Mouse (Mus musculus) common myeloid progenitor, adult 5-6 weeks (primary cell): ENCODE measurements around the gene Dbn1. TPM values are rescaled to one million over a fixed set of nuclear protein-coding genes. Genes with fewer than 3 reads are reported as not detected.
A peak's percentile ranks its signal among the peaks of the same experiment; 100 is the strongest.
"Not testable (repeated sequence)": the region's sequence is repeated elsewhere in the genome, so short reads cannot be mapped to it uniquely, and the experiment has no call there.

ENCODE experiments used
- ATAC-seq: replicated peaks from 2 replicates; pipeline ENCODE4 v1.8.0; 2016; ENCODE audit warnings: low read depth, mild to moderate bottlenecking, moderate TSS enrichment, inconsistent platforms; ENCODE audit not compliant: poor library complexity, severe bottlenecking
- total RNA-seq: library from RNA; stranded (forward); fragments of 200-1000, 187-1606 nt; gene quantifications from 2 replicates; pipeline ENCODE4 v1.2.3, GENCODE M21; 2017

Gene Dbn1
- total RNA-seq, 1 experiment from 2014 or later: 5.3 TPM

DNA sequence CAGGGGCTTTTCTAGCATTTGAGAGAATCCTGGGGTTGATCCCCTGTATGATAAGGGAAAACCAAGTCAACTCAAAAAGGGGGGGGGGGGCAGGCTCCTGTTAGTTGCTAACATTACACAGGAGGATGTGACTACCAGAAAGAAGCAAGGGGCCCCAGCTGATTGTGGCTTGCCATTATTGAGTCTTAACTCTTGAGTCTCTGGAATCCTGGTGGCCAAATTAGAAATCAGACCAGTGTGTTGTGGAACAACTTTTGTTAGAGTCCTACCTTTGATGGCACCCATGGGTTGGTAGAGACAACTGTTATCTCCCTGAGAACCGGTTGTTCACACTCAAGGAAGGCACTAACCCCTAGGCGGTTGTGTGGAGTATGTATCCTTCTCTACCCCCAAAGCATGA lies 24.9 kb downstream of the Dbn1 start:
- no peak for ATAC-seq

DNA sequence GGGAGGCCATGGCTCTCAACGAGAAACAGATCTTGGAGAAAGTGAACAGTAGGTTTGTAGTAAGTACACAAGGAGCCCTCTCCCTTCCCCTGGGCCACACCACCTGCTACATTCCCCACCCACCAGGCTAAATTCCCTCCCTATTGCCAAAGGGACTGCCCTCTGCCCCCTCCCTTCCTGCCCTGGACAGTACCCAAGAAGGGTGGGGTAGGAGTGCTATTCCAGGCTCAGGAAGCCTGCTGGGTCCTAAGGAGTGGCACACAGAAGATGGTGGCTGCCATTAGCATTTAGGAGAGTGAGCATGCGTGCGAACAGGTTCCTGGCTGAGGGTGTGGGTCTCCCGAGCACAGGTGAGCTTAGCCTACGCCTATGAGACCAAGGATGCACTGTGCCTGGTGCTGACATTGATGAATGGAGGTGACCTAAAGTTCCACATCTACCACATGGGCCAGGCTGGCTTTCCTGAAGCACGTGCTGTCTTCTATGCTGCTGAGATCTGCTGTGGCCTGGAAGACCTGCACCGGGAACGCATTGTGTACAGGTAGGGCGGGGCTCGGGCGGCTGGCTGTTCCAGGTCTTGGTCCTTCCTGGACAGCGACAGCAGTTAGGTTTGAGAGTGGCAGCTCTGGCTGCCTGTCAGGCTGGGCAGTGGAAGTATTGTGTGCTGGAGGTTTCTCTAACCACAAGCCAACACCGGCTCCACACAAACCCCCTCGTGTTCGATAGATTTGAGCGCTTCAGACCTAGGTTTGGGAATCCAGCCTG lies 35.9 kb downstream of the Dbn1 start:
- ATAC-seq: no peak

DNA sequence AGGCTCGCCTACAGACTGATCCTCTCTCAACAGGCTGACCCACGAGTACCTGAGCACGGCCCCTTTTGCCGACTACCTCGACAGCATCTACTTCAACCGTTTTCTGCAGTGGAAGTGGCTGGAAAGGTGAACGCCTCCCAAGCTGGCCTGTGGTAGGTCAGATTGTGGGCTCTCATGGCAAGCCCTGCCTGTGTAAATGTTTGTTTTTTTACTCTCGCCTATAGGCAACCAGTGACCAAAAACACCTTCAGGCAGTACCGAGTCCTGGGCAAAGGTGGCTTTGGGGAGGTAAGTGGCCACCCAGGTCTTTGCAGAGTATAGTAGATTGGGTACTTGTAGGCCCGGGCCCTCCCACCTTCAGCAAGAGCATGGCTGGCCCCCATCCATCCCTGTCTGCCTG lies 36.6 kb downstream of the Dbn1 start:
- ATAC-seq: no peak

DNA sequence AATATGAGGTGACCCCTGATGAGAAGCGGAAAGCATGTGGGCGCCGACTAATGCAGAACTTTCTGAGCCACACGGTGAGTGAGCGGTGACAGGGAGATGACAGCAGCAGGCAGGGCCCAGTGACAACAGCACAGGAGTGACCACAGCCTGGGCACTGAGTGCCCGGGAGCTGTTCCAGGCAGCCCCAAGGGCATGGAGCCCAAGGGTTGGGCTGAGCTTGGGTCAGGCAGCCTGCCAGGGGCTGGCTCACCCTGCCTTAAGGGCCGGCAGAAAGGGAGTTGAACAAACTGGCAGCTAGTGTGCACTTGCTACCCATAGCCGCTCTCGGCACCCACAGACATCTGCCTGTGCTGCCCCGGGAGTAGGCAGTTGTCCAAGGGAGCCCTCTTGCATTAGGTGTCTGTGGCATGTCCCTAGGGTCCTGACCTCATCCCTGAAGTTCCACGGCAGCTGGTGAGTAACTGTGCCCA lies 37.4 kb downstream of the Dbn1 start:
- no peak for ATAC-seq

DNA sequence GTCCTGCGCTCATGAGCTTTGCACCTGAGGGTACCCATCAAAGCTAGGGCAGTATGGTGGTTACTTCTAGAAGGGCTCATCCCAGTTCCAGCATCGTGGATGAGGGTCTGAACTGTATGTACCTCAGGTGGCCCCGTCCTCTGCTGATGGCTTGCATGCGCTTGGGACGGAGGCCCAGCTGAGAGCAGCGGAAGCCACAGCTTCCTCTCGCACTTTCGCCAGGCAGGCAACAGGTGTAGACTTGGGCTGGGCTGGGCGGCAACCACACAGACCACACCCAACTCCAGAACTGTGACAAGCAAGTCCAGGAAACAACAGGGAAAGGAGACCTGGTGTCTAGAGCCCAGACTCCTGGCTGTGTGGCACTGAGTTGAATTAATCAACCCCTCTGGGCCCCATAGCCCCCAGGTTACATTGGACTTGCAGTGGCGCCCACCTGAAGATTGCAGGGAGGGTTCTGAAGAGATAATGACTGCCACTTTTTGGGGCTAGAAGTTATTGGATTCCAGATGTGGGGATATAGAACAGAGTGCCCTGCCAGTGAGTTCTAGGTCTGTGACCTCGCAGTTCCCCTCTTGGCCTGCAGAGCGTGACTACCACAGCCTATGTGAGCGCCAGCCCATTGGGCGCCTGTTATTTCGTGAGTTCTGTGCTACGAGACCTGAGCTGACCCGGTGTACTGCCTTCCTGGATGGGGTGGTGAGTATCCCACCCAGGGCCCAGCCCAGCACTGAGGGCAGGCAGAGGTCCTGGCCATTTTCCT lies 38.1 kb downstream of the Dbn1 start:
- 0 out of 2 replicates have a peak, but pooled peaks have one; percentile 7 for ATAC-seq

DNA sequence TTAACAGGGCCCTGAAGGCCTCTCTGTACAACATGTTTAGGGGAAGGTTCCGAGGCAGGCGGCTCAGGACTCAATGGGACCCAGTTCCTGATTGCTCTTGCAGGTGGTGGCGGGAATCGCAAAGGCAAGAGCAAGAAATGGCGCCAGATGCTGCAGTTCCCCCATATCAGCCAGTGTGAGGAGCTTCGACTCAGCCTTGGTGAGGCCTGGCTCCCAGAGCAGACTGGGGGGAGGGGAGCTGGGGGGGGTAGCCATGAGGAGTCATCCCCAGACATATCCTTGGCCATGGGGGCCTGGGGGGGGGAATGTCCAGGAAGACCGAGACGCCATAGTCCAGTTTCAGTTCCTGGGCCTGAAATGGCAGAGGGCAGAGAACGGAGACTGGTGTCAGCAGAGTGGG lies 38.7 kb downstream of the Dbn1 start:
- ATAC-seq: no peak

DNA sequence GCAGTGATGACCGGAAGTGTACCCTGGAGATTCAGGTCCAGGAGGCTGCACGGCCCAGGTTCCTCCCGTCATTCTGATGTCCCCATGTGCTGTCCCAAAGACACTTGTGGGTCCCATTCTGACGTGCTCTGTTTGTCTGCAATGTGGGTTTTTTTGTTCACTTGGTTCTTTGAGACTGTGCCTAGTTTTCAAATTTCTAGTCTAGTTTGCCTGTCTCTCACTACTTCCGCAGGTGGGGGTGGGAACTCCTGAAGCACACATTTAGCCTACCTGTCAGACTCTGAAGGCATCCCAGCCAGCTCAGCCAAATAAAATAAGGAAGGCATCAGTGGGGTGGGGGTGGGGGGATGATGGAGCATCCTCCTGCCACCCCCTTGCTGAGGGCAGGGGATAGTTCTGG lies 39.8 kb downstream of the Dbn1 start:
- no peak for ATAC-seq

DNA sequence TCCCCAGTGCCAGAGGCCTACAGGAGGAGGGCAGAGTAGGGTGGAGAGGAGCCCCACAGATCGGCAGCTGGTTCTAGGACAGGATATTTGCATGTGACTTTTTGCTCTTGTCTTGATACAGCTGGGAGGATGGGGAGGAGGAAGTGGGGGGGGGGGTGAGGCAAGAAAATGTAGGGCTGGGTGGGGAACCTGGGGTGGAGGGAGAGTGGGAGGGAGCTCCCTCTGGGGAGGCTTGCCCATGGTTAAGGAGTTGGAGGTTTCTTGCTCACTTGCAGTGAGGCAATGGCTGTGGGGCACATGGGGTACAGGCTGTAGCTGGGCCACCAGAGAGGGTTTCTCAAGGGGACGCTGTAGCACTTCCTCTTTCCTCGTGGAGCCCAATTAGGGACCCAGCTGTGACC lies 40.4 kb downstream of the Dbn1 start:
- ATAC-seq: peak; percentile 22

DNA sequence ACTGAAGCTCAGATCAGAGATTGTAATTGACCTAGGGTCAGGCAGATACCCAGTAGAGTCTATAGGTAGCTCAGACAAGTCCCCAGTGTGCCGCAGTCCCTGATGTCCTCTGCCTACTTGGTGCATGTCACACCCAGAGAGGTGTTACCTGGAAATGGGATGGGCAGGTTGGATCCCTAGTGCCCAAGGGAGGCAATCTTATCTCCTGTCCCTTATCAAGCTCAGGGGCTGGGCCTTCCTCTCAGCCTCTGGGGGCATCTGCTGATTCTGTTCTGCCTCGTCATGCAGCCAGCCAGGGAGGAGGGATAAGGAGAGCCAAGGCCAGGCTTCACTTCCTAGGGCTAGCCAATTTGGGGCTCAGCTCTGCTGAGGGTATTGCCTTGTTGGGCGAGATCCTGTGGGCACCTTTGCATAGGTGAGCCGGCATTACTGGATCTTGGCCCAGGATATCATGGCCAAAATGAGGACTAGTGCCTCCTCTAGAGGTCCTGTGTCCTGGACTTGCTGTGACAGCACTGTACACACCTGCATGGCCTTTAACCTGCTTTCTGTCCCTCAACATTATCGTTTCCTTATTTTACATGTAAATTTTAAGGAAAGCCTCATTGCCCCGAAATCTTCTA lies 41.3 kb downstream of the Dbn1 start:
- ATAC-seq: 0 out of 2 replicates have a peak, but pooled peaks have one; percentile 14

DNA sequence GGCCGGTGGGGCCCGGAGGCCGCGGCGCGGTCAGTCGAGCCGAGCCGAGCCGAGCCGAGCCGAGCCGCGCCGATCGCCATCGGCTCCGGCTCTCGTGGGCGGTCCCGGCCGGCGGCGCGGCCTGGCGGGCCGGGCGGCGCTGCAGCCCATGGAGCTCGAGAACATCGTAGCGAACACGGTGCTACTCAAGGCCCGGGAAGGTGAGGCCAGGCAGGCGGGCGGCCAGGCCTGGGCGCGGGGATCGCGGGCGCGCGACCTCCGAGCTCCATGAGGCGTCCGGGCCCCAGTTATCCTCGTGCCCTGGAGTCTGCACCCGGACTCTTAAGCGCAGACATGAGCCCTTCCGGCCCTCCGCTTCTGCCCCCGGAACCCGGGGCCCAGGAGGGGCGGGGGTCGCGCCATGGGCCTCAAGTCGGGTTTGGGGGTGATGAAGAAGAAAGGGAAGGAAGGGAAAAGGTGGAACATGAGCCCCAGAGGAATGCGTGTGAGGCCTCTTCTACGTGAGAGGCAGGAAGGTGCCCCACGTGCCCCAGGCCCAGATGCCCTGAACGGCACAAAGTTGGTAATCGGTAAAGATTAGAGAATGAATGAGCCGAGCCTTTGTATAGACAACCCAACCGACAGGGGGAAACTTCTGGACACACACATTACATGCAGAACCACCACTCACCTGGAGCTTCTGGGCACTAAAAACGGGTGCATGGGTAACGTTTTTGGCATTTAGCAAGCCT lies 42.4 kb downstream of the Dbn1 start:
- no peak for ATAC-seq

DNA sequence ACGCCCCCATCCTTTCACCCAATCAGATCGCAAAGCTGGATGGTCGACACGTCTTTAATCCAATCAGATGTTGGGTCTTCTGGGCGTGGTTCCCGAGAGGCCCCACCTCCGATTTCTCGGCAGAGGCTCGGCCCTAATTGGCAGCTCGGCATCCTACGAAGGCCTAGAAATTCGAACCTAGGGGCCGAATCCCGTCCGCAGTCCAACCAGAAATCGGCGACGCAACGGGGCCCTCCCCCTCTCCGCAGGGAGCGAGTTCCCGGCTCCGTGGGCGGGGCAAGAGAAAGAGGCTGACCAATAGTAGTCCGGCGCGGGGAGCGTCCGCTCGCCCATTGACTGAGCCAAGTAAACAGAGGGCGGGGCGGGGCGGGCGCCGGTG lies 43.0 kb downstream of the Dbn1 start, which contains the start of gene Grk6:
Gene Grk6 (plus strand): TSS at position 136 of the 379 bp plus-strand sequence.
- ATAC-seq: peak; percentile 86

DNA sequence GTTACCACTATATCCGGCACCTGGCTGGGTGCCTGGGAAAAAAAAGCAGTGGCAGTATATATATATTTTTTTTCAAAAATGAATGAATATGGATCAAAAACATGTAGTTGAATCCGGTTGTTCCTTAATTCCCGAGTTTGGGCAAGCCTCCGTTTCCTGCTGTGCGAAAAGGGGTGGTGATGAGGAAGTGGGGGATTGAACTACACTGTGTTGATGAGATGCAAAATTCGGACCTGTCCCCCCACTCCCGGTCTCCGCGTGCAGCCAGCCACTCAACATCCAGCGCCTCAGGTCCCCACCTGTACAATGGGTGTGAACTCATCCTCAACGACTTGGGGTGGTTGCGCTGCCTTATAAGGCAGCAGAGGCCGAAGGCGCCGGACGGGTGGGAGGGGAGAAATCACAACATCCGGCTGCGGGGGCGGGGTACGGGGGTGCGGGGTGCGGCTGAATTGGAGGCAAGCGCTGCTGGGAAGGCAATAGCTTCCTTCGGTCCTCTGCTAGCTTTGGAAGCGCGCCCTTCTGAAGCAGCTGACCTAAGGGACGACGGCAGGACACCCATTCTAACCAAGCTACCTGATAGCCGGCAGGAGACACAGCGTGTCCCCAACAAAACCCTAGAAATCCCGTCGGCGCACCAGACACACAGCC lies 43.5 kb downstream of the Dbn1 start:
- ATAC-seq: peak; percentile 21

DNA sequence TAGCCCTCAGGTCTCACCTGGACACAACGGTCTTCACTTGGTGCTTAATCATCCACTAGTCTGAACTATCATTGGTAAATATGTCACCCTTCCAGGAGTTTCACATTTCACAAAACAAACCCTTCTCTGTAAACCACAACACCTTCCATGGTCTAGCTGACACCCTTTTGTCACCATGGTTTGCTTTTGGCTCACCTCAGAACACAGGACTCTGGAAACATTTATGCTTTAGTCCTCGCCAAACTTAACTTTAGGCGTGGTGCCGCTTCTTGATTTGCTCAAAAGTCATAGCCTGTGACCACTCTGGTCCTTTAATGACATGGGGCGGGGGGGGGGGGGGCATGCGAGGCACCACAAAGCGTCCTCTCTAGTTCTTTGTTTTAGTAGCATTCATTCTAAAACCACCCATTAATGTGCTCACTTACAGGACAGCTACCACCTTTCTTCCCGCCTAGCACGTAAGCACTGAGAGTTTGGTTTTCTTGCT lies 44.1 kb downstream of the Dbn1 start:
- ATAC-seq: no peak

DNA sequence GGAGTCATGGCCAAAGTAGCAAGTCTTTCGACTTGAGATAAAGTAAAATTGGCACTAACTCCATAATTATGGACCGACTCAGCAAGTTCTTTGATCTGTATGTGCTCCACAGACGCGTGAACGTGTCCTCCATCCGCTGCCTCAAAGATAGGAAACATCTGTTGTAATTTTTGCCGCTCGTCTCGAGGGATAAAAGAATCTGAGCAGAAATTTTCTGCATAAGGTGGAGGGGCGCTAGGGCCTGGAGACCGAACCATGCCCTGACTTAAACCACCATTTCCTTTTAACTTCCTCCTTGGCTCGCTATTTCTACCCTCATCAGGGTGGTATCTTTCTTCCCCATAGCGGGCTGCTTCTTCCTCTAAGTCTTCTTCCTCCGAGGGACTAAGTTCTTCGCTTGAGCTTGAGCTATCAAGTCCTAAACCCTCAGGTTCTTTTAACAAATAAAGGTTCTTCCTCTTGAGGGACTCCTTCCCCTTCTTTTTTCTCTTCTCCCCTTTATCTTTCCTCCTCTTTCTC lies 50.7 kb downstream of the Dbn1 start:
- not testable (repeated sequence) for ATAC-seq

DNA sequence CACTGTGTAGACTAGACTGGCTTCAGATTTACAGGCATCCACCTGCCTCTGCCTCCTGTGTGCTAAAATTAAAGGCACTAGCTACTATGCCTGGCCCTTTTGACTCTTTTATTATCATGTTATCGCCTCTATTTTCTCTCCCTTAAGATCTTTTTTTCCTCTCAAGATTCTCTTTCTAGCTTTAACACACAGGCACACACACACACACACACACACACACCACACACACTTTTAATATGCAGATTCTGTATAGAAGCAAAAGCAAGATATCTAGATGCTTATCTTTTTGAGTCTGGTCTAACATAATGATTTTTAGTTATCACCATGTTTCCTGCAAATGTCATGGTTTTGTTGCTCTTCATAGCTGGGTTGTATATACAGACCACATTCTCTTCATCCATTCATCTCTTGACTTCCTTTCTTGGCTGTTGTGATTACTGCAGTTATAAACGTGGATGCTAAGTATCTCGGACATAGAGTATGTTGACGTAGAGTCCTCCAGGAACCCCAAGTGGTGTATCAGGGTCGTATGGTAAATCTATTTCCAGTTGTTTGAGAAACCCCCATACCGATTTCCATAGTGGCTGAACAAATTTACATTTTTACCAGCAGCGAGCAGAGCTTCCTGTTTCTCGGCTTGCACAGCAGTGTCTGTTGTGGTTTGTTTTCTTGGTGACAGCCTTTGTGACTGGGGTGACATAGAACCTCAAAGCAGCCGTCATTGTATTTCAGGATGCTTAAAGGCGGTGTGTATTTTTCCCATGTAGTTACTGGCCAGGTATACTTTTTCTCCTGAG lies 55.8 kb downstream of the Dbn1 start:
- peak; percentile 80 for ATAC-seq

DNA sequence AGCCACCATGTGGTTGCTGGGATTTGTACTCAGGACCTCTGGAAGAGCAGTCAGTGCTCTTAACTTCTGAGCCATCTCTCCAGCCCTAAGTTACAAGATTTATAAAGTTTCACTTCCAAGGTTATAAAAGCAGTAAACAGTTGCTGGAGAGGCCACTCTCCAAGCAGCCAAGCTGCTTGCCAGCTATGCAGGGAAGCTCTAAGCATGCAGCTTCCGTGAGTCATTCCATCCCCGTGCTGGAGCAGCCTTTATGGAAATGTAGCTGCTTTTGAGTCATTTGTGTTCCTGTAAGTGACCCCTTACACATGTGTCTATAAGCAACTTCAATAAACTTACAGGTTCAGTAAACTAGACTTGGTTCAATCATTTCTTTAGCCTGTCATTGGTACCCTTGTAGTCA lies 57.3 kb downstream of the Dbn1 start:
- no peak for ATAC-seq

DNA sequence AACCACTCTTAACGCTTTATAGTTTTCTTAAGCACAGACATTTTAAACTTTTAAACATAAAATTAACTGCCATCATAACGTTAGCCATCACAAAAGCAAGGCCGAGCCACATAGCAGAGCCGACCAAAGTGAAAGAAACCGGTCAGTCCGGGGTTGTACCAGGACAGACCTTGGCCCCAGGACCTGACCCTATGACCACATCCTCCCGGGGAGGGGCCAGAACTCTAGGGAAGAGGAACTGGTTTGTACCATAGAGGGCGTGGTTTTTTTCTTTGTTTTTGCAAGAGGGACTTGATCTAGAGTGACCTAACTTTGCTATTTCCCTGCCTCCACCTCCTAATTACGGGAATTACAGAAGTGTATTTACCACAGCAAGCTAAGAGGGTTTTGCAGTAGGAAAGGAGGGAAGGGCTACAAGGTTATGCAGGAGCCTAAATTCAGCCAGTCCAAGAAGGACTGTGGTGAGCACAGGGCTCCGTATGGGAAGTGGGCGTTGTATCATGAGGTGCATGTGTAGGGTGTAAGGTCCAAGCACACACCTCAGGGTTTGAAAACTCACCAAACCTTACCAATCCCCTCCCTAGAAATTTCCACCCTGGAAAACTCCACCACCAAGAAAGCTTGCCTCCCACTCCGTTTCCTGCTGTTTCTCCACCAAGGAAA lies 58.6 kb downstream of the Dbn1 start:
- peak; percentile 85 for ATAC-seq

DNA sequence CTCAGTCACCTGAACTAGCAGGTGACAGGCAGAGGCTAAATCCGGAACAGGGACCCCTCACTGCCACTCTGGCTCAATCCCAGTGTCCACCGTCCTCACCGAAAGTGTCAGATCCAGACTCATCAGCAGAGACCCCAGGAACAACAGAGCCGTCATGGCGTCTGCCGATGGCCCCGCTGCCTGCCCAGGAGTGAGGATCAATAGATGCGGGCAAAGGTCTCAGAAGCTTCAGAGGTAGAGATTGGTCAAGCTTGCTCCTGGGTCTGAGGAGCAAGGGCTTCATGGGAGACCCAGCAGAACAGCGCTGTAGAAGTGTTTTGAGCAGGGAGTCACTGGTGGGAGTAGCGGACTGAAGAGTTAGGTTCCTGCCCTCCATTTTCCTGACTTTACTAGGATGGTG lies 61.3 kb downstream of the Dbn1 start, which contains the start of gene F12:
Gene F12 (minus strand): TSS at position 181 of the 400 bp plus-strand sequence.
- ATAC-seq: no peak
